Mouse (Mus musculus) c-Kit-negative CD71-positive TER-119-positive erythroid progenitor cells, embryonic 14.5 days (primary cell): ENCODE results near the gene Hfe2.
"Not testable (repeated sequence)": the region's sequence is repeated elsewhere in the genome, so short reads cannot be mapped to it uniquely, and the experiment has no call there.

ENCODE experiments used
- DNase-seq: peaks from one replicate; pipeline ENCODE4 v3.0.0-alpha.2; 2013; ENCODE audit warnings: low read depth, low spot score

The Hfe2 gene

DNA sequence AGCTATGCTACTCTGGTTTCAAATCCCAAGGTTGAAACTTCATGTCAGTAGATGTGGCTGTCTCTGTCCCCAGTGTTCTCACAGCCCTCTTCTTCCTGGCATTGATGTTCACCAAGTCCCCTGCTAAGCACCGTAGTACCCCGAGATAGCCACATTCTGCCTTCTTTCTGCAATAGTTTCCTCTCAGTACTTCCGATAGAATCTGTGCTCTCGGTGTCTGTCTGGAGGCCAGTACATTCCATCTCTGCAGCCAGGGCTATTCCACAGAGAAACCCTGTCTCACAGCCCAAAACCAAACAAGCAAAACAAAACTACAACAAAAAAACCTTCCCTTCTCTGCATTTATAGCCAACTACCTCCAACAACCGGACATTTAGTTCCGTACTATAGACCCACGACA lies 28.8 kb upstream of the Hfe2 start:
- no peak for DNase-seq

DNA sequence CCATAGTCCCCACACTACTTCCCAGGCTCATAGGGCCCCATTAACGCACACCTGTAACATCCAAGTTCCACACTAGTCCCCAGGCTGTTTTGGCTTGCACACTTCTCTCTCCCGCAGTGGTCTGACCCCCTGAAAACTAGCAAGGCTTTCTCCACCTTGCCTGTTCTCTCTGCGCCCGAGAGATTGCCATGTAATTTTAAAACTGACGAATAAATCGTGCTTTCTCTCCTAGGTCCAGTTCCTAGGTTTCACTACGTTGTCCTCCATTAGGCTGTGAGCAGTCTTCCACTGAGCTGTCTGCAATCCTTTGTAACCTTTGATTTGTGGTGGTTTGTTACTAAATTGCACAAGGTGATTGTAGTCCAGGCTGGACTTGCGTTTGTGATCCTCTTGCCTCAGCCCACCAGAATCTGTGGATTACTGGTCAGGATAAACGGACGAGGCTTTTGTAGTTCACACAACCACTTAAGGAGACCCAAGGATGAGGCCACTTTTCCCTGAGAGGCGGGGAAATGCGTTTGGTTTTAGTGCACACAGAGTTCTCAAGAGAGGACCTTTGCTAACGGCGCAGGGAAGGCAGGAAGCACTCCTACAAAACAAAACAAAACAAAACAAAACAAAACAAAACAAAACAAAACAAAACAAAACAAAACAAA lies 28.2 kb upstream of the Hfe2 start:
- DNase-seq = not testable (repeated sequence)

DNA sequence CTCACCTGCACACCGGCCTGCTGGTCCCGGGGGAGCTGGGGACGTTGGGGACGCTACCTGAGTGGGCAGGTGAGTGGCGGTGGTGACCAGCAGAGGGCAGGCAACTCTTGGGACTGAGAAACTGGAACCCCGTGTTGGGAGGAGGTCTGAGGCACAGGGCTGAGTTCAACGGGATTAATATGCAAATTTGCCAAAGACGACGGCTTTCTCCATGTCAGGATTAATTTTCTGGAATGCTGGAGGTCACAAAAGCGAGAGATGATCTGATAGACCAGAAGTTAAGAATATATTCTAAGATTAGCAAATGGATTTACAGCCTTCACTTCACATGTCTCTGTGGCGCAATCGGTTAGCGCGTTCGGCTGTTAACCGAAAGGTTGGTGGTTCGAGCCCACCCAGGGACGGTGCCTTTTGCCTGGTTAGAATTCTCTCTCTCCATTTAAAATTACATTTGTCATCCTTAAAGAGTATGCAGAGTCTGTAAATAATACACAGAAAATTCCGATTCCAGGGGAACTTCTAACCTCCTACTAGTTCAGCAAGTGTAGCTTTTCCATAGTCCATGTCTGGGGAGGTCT lies 27.4 kb upstream of the Hfe2 start:
- peak; percentile 61 for DNase-seq

DNA sequence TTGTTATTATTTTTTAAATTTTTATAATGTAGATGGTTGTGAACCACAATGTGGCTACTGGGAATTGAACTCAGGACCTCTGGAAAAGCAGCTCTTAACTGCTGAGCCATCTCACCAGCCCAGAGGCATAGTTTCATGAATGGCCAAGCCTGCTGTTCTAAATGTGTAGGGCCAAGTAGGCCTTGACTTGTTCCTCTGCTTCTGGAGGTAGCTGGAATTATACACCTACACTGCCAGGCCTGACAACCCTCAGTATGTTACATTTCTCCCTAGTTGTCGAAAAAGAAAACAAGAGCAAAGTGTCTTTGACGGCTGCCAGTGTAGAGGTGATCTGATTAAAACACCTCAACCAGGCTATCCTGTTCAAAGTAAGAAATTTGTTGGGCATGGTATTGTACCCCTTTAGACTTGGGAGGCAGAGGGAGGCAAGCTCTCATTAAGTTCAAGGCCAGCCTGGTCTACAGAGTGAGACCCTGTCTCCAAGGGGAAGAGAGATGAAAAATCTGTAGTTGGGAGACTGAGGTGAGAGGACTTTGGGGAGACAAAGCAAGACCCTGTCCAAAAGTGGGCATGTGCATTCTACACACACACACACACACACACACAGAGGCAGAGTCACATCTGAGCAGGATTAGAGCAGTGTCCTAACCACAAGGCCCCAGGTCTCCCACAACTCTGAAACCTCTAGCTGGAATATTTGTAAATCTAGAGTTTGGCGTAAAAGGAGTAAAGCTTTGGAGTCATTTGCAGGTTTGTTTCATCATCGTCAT lies 26.3 kb upstream of the Hfe2 start:
- no peak for DNase-seq

DNA sequence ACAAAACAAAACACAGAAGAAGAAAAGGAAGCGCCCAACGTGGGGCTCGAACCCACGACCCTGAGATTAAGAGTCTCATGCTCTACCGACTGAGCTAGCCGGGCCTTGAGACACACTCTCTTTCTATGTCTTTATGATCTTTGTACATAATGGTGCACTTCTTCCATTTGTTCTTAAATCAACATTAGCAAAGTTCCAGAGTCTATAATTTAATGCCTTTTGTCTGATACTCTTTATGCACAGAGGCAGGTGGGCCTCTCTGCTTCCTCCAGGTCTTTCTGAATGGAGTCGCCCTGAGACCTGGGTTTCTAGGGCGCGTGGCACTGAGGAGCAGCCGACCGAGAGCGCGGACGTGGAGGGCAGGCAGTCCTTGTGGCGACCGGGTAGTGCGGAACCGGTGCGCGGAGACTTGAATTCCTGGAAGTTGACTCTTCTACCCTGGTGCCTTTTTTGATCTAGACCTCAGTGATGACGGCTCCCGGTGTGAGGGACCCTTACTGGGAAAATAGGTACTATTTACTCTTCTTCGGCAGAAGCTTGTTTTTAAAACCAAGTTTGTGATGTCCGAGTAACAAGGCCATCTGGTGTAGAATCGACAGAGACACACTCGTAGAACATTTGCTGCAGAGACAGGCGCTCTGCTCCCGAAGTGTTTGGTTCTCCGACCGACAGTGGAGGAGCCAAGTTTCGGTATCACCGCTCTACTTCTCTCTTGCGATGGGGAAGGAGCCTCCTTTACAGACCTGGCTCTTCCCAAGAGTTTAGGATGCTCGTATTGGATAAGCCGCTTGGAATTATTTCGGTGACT lies 25.3 kb upstream of the Hfe2 start:
- peak; percentile 77 for DNase-seq

DNA sequence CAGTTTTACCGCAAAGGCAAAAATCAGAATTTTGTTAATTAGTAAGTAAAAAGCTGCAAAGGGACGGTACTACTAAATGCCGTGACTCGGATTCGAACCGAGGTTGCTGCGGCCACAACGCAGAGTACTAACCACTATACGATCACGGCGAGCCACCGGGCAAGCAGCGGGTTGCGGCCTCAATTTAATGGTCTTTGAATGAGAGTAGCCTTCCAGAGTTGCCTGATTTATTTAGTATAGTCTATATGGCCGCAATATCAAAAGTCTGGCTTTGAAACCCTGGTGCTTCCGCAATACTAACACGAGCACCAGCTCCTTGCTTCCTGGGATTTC lies 24.7 kb upstream of the Hfe2 start:
- DNase-seq = peak; percentile 85

DNA sequence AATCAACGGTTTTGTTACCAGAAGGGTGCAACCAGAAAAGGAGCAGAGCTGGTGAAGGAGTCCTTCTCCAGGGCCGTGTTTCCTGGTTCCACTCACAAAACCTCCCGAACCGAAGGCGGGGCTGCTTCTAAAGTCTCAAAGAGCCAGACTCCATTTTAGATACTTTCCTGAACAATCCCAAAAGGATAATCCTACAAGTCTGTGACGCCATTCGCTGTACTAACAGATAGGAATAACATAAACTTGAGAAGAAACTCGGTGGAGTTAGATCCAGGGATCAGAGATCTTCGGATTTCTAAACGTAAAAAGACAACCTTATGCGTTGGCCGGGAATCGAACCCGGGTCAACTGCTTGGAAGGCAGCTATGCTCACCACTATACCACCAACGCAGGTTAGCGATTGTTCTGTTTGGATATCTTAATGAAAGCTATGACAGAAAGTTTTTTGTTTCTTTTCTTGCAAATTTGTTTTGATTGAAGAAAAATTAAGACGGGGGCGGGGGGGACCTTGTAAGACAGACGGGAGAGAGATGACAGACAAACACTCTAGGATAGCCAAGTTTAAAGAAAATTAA lies 24.2 kb upstream of the Hfe2 start:
- DNase-seq = peak; percentile 79

DNA sequence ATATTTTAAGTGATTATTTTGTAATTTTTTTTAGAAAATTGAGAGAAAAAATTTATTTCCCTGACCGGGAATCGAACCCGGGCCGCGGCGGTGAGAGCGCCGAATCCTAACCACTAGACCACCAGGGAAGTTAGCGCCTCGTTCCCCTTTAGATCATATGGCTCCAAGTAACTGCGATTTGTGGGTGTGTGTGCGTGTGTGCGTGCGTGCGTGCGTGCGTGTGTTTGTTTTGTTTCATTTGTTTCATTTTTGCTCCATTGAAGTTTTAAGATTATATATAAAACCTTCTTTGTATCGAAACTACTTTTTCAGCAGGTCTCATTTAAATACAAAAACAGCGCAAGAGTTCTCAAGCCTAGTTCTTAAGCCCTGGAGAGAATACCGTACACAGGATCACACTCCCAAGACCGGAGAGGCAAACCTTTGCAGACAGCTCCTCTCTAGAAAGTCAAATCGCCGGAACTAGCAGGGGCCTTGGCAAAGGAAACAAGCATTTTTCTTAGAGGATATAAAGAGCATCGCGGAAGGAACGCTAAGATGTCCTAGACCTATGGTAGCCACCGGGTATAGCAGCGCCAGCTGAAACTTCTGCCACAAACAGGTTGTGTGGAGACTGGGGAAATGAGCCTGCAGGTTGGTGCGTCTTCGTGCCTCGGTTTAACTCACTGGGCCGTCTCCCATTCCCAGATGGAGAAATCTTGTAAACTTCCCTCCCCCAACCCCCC lies 23.4 kb upstream of the Hfe2 start:
- DNase-seq = peak; percentile 85

DNA sequence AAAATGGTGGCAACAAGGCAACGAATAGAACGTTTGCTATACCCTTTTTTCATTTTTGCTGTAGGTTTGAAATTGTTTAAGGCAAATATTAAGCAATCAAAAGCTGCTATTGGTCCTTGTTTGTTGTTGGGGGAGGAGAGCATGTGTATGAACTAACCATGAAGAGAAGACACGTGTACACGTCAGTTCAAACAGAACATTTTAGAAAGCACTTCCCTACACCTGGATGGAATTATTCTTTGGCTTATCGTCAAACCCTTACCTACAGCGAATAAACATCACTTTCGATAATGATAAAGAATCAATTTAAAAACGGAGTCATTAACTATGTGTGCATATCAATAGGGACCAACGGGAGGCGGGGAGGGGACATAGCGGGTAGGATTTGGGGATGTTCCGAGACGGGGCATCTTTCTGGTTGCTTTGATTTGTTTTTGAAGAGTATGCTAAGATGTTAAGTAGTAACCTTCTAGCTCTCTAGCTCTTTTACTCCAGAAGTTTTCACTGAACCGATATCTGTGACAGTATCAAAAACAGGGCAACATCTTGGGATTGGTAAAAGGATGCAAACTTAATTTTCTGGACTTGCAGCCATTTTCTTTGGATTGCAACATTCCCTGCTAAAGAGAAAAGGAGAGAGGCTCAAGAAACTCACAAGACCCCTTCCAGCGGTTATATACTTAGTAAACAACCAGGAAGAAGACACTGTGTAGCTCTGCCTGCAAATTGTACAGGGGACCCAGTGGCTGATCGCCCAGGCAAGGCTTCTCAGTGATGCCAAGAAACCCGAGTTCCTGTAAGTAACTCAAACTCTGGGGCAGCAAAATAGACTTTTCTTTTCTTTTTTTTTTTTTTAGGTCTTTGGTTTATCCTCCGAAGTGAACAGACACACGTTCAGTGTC lies 22.5 kb upstream of the Hfe2 start:
- DNase-seq = no peak

DNA sequence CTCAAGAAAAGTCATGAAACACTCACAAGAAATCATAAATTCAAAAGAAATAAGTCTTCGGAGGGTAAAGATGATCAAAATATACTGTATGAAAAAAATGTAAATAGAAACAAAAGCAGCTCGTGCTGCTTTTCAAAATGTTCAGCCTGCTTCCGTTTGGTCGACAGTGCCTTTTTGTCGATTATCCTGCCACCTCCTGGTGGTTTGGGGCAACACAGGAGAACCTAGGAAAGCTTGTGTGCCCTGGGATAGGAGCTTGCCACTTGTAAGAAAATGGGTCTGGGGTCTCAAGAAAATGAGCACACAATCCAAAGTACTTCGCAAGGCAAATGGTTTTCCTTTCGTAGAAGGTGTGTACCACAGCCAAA lies 21.9 kb upstream of the Hfe2 start:
- peak; percentile 69 for DNase-seq

DNA sequence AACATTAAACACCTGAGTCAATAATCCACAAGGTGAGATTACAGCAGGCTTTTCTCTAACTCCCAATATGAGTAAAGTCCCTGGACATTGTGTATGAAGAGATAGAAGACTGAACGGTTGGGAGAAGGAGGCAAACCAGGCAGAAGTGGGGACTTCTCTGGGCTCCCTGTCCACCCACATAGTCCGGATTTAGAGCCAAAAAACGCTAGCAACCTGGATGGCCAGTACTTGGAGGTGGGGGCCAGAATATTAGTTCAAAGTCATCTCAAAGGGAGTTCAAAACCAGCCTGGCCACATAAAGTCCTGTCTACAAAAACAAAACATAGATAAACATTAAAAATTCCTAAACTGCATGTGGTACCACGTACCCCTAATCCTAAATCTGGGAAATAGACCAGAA lies 21.0 kb upstream of the Hfe2 start:
- no peak for DNase-seq

DNA sequence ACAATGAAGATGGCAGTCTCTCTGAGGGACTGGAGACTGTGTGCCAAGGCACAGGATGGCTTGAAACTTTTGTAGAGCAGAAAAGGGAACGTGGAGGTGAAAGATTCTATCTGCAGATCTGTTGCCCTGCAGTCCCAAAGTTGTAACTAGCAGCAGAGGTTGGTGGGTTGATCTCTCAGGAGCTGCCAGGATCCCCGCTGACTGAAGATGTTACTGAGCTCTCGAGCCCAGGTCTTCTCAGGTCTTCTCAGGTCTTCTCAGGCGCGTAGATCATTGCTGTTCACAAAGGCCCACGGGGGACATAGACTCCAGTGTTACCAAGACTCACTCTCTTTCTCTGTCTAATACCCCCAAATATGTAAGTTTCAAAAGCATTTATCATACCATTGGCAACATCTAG lies 20.0 kb upstream of the Hfe2 start:
- DNase-seq = no peak

DNA sequence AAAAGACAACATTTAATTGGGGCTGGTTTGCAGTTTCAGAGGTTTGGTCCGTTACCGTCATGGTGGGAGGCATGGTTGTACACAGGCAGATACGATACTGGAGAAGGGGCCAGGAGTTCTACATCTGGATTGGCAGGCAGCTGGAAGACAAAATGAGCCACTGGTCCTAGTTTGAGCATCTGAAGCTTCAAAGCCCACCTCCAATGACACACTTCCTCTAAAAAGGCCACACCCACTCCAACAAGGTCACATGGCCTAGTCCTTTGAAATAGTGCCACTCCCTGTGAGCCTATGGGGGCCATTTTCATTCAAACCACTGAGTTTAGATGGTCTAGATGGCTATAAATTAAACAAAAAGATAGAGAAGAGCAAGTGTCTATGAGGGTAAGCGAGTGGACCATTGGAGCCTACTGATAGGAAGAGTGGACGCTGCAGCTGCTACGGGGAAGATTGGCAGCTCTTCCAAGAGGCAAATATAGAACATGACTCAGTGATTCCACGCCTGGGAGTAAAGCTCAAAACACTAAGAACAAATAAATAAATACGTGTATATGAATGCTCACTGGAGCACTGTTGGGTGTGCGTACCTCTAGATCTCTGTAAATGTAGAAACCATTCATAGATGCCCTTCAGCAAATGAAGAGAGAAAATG lies 18.4 kb upstream of the Hfe2 start:
- no peak for DNase-seq

DNA sequence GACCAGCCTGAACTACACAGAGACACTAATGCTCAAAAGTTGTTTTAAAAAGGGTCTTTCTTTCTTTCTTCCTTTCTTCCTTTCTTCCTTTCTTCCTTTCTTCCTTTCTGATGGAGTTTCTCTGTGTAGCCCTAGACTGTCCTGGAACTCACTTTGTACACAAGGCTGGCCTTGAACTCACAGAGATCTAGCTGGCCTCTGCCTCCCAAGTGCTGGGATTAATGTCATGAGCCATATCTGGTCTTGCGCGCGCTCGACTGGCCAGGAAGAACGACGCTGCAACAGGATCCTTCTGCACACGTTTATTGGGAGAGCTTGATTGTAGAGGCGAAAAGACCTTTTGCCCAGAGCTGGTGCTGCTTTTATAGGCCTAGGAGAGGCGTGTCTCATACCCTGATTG lies 17.0 kb upstream of the Hfe2 start:
- DNase-seq = not testable (repeated sequence)

DNA sequence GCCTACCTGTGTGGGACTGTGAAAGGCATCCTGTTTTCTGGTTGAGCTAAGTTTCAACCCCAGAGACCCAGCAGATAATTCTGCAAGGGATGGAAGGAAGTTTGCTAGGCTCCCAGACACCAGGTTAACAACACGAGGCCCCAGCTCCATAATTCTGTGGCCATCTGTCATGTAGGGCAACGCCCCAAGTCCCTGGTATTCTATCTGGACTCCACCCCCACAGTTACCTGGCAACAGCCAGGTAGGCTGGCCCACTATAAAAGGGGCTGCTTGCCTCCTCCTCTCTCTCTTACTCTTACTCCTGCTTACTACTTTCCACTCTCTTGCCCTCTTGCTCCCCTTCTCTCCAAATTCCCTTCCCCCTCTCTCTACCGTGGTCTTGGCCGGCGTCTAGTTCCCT lies 4.8 kb upstream of the Hfe2 start:
- DNase-seq = no peak

DNA sequence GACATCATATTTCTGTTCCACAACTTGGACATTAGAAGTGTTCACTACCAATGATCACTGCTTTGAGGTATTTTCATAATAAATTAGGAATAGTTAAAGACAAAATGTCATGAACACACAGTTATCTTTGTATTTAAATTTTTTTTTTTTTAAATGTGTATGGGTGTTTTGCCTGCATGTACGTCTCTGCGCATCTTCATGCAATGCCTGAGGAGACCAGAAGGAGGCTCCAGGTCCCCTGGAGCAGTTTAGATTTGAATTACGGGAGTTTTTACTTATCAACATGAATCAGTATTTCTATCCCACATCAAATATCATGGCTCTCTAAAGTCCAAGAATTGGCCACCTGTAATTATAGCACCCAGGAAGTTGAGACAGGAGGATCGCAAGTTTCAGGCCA lies 2.8 kb upstream of the Hfe2 start:
- no peak for DNase-seq

DNA sequence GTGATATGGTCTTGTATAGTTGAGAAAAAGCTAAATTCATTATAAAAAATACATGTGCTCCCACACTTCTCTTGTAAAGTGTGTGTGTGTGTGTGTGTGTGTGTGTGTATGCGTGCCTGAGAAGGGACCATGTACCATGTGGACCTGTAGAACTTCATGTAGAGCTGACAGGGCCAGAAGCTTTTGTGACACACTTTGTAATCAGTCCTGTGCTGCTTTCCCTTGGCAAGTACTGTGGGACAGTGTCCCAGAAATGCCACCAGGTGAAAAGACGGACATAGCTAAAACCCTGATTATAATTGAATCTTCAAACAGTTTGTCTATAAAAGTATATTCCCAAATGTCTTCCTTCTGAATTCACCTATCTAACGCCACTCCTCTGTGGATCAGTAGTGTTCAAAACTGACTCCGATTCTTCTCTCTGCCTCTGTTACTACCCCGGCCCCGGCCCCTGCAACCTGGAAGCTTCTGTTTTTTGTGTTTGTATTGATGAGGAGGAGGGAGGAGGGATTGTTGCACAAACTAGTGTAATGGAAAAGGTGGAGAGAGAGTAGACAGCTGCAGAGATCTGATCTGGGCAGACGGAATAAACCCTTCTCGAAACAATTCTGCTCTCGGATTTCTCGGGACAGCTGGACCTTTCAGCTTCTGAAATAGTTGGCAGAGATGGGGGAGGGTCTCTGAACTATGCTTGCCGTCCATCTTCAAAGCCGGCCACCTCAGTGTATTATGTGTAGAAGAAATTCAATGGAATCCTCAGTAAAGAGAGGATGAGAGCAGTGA lies 753 bp upstream of the Hfe2 start:
- DNase-seq = no peak

DNA sequence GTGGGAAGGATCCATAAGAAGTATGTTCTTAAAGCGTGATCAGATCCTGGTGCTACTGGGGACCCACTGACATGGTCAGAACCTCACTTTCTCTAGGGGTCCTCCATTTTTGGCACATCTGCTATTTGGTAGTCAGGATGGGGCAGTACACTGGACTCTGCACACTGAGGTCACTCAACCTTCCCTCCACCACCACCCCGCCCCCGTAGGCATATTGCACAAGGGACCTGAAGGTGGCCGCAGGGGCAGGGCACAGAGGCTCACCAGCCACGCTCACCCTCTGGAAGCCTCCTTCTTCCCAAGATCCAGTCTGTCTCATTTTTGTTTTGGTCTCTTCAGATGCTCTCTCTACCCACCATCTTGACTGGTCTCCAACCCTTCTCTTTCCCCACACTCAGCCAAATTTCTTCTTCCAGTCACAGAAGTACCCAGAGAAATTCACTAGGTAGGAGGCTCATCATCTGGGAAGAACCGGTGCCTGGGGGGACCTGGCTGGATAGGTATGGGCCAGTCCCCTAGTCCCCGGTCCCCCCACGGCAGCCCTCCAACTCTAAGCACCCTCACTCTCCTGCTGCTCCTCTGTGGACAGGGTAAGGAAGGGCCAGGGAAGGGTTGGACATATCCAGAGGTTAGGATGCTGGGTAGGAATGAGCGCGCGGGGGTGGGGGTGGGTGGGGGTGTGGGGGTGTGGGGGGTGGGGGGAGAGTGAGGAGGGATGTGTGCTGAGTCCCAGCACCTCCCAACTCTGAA lies 1.2 kb downstream of the Hfe2 start:
- no peak for DNase-seq
